Mouse (Mus musculus) midbrain, embryonic 14.5 days (tissue): ENCODE data around the gene Catsper4. TPM values are rescaled to one million over a fixed set of nuclear protein-coding genes. Genes with fewer than 3 reads are reported as not detected.

Experiments
- ATAC-seq: fragments of 200-750 bp; cut with Nextera tagmentation; 2 replicates; pipeline ENCODE4 v1.8.0; 2017; ENCODE audit warnings: moderate number of reproducible peaks, moderate library complexity; ENCODE audit not compliant: low FRiP score, low TSS enrichment
- DNase-seq: peaks from one replicate; pipeline ENCODE4 v3.0.0-alpha.2; 2015
- H3K27ac ChIP-seq: fragments of 300-500 bp; sonication (generic); replicated peaks from 2 replicates; pipeline ENCODE4 v1.5.1; 2014; ENCODE audit warnings: mild to moderate bottlenecking, low read depth, low read length, moderate library complexity
- H3K27me3 ChIP-seq: fragments of 300-500 bp; sonication (generic); 2 replicates; pipeline ENCODE4 v1.6.1; 2014; ENCODE audit warnings: low read length, control low read depth, mixed read lengths; ENCODE audit not compliant: control insufficient read depth, insufficient read depth
- H3K36me3 ChIP-seq: fragments of 300-500 bp; sonication (generic); 2 replicates; pipeline ENCODE4 v1.6.1; 2014; ENCODE audit warnings: low read length, control low read depth; ENCODE audit not compliant: control insufficient read depth, insufficient read depth
- H3K4me1 ChIP-seq: fragments of 300-500 bp; sonication (generic); 2 replicates; pipeline ENCODE4 v1.6.1; 2014; ENCODE audit warnings: mild to moderate bottlenecking, antibody characterized with exemption, low read length, control low read depth; ENCODE audit not compliant: control insufficient read depth, insufficient read depth
- H3K4me2 ChIP-seq: fragments of 300-500 bp; sonication (generic); 2 replicates; pipeline ENCODE4 v1.6.1; 2014; ENCODE audit warnings: mild to moderate bottlenecking, low read length, moderate library complexity
- H3K4me3 ChIP-seq: fragments of 300-500 bp; sonication (generic); replicated peaks from 2 replicates; pipeline ENCODE4 v1.5.1; 2014; ENCODE audit warnings: low read depth, low read length
- H3K9ac ChIP-seq: fragments of 300-500 bp; sonication (generic); replicated peaks from 2 replicates; pipeline ENCODE4 v1.6.1; 2014; ENCODE audit warnings: mild to moderate bottlenecking, low read length, moderate library complexity
- H3K9me3 ChIP-seq: fragments of 300-500 bp; sonication (generic); 2 replicates; pipeline ENCODE4 v1.6.1; 2016; ENCODE audit warnings: low read length, control low read depth, mixed read lengths; ENCODE audit not compliant: control insufficient read depth
- WGBS: fragments of 180-500 bp; shearing (Covaris S2); extraction: QIAGEN DNeasy Blood & Tissue Kit; methylation state at CpG from one replicate; pipeline ENCODE4 v1.1.7; 2014; 5-methylcytosine and 5-hydroxymethylcytosine counted together
- polyA plus RNA-seq: library from polyadenylated mRNA; unstranded; fragments of >200 nt; fragmentation: Nextera tagmentation; extraction: Ambion mirVana; gene quantifications from 2 replicates; pipeline ENCODE4 v1.2.1, GENCODE M21; 2014

The Catsper4 gene
- polyA plus RNA-seq, 1 experiment from 2014 or later, result not detected

GRCm38 (mm10) chr4:134258354-134258753 is 31.2 kb upstream of the Catsper4 start:
- H3K9me3 ChIP-seq, result no peaks in the 10 kb centered on the region
- no peak overlapping the region for H3K4me2 ChIP-seq
- no peak for DNase-seq
- no peak overlapping the region for H3K4me3 ChIP-seq
- peaks cover 15% of the 10 kb centered on the region for H3K27me3 ChIP-seq
- WGBS, result 59% methylated on average over 11 of the region's 11 CpGs
- peaks cover 18% of the 10 kb centered on the region; the same call in 1 of the 2 replicates for H3K4me1 ChIP-seq
- ATAC-seq, result no peak
- H3K36me3 ChIP-seq, result no peaks in the 10 kb centered on the region
- H3K9ac ChIP-seq, result no peak overlapping the region
- no peak overlapping the region for H3K27ac ChIP-seq

GRCm38 (mm10) chr4:134257198-134258009 is 30.2 kb upstream of the Catsper4 start:
- Histone ChIP-seq H3K4me2 (no peak overlapping the region), H3K4me1 (peaks cover 18% of the 10 kb centered on the region; the same call in 1 of the 2 replicates), H3K9me3 (no peaks in the 10 kb centered on the region), H3K27ac (no peak overlapping the region), H3K36me3 (no peaks in the 10 kb centered on the region), H3K27me3 (peaks cover 25% of the 10 kb centered on the region), H3K4me3 (no peak overlapping the region), H3K9ac (no peak overlapping the region)
- ATAC-seq, result no peak
- WGBS, result 7% methylated on average over 11 of the region's 11 CpGs
- no peak for DNase-seq

- peak; percentile 14 for DNase-seq
- Histone ChIP-seq H3K27ac (no peak overlapping the region), H3K9ac (no peak overlapping the region)
Observed at GRCm38 (mm10) chr4:134256407-134257197, 29.4 kb upstream of the Catsper4 start.

GRCm38 (mm10) chr4:134255854-134256253 is 28.7 kb upstream of the Catsper4 start:
- 20% methylated on average over 4 of the region's 4 CpGs for WGBS
- H3K9me3 ChIP-seq, result no peaks in the 10 kb centered on the region
- no peak for DNase-seq
- H3K9ac ChIP-seq, result no peak overlapping the region
- no peak overlapping the region for H3K4me3 ChIP-seq
- H3K4me1 ChIP-seq, result peaks cover 28% of the 10 kb centered on the region
- H3K27me3 ChIP-seq, result peaks cover 40% of the 10 kb centered on the region
- no peak overlapping the region for H3K4me2 ChIP-seq
- H3K27ac ChIP-seq, result no peak overlapping the region
- no peaks in the 10 kb centered on the region for H3K36me3 ChIP-seq
- no peak for ATAC-seq

More at GRCm38 (mm10) chr4:134256407-134257197, 29.4 kb upstream of the Catsper4 start:
- peak overlapping the region; percentile 9; the same call in 1 of the 2 replicates for H3K4me2 ChIP-seq
- WGBS, result 6% methylated on average over 19 of the region's 19 CpGs
- no peaks in the 10 kb centered on the region for H3K9me3 ChIP-seq
- no peak overlapping the region for H3K4me3 ChIP-seq
- no peak for ATAC-seq
- H3K27me3 ChIP-seq, result peaks cover 33% of the 10 kb centered on the region
- peaks cover 23% of the 10 kb centered on the region for H3K4me1 ChIP-seq
- H3K36me3 ChIP-seq, result no peaks in the 10 kb centered on the region

- ATAC-seq, result no peak
- H3K27ac ChIP-seq, result no peak overlapping the region
- H3K4me1 ChIP-seq, result peaks cover 38% of the 10 kb centered on the region
- H3K9ac ChIP-seq, result no peak overlapping the region
- no peak overlapping the region for H3K4me3 ChIP-seq
- WGBS, result 12% methylated on average over 3 of the region's 3 CpGs
- peaks cover 51% of the 10 kb centered on the region for H3K27me3 ChIP-seq
- no peaks in the 10 kb centered on the region for H3K36me3 ChIP-seq
- H3K4me2 ChIP-seq, result no peak overlapping the region
- DNase-seq, result no peak
- no peaks in the 10 kb centered on the region for H3K9me3 ChIP-seq
Observed at GRCm38 (mm10) chr4:134254835-134255234, 27.7 kb upstream of the Catsper4 start.

GRCm38 (mm10) chr4:134253722-134254324 is 26.6 kb upstream of the Catsper4 start, which contains the start of gene Grrp1:
Gene Grrp1 (minus strand): TSS chr4:134254106.
- DNase-seq, result peak; percentile 26

GRCm38 (mm10) chr4:134252911-134253721 is 25.9 kb upstream of the Catsper4 start:
- H3K27me3 ChIP-seq, result peaks cover 59% of the 10 kb centered on the region
- ATAC-seq, result no peak
- no peaks in the 10 kb centered on the region for H3K9me3 ChIP-seq
- H3K9ac ChIP-seq, result no peak overlapping the region
- no peak overlapping the region for H3K4me3 ChIP-seq
- H3K36me3 ChIP-seq, result no peaks in the 10 kb centered on the region
- no peak overlapping the region for H3K27ac ChIP-seq
- 7% methylated on average over 15 of the region's 15 CpGs for WGBS
- peaks cover 38% of the 10 kb centered on the region for H3K4me1 ChIP-seq
- DNase-seq, result no peak
- H3K4me2 ChIP-seq, result peak overlapping the region; percentile 81

More at GRCm38 (mm10) chr4:134253722-134254324, 26.6 kb upstream of the Catsper4 start, which contains the start of gene Grrp1:
- Histone ChIP-seq H3K9me3 (no peaks in the 10 kb centered on the region), H3K4me3 (peak within 1 kb of the TSS; percentile 12; the same call in 1 of the 2 replicates), H3K4me2 (peak within 1 kb of the TSS; percentile 81), H3K27ac (no peak within 1 kb of the TSS), H3K27me3 (peaks cover 52% of the 10 kb centered on the region), H3K36me3 (no peaks in the 10 kb centered on the region), H3K9ac (no peak within 1 kb of the TSS), H3K4me1 (peaks cover 38% of the 10 kb centered on the region)
- no peak for ATAC-seq
- 1% methylated on average over 13 of the region's 13 CpGs for WGBS
